Mouse (Mus musculus) embryo, embryonic 10.5 days (tissue): ENCODE results near the gene Mogat2.

Experiments
- DNase-seq: peaks from one replicate; pipeline ENCODE4 v3.0.0-alpha.2; 2015; ENCODE audit warnings: low spot score

The Mogat2 gene

DNA sequence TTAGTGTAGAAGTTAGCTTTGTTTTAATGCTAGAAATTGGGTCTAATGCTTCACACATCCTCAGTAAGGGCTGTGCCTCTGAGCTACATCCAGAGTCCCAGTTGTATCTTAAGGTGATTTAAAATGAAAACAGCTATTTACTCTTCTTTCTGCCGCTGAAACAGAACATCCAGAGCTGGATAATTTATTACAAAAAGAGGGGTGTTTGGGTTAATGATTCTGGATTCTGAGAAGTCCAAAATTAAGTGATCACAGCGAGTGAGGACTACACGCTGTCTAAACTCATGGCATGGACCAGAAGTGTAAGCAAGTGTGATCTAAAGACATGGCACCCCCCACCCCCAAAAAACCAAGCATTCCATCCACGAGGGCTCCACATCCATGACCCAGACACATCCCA, 44.5 kb downstream of the Mogat2 start:
- no peak for DNase-seq

DNA sequence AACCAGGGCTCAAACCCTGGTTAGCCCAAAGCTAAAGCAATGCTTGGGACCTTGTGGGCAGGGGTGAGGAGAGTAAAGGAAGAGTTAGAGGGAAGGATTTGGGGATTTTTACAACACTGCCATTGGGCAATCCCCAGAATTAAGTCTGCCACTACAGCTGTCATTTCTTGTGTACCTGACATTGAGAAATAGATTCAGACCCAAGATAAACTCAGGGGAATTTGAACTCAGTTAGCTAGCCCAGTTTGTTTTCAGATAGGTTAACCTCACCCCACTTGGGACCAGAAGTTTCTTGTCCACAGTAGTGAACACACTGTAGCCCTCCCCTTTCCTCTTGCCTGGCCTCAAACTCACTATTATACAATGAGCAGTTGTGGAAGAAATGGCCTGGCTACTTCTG, 47.0 kb downstream of the Mogat2 start:
- no peak for DNase-seq

DNA sequence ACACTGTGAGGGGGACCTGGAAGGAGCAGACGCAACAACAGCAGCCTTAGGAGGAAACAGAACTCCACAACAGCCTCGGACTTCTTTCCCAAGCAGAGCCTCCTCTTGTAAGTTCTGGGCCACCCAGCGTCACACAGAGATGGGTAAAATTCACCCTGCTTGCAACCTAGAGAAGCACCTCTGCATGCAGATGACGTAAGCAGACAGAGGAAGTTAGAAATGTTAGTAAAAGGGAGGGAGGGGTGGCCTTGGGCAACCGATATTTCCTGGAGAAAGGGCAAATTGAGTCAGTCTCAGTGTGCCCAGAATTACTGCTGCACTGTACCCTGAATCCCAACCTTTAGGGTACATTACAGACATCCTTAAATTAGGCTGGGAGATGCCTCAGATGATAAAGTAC, 48.5 kb downstream of the Mogat2 start:
- no peak for DNase-seq

DNA sequence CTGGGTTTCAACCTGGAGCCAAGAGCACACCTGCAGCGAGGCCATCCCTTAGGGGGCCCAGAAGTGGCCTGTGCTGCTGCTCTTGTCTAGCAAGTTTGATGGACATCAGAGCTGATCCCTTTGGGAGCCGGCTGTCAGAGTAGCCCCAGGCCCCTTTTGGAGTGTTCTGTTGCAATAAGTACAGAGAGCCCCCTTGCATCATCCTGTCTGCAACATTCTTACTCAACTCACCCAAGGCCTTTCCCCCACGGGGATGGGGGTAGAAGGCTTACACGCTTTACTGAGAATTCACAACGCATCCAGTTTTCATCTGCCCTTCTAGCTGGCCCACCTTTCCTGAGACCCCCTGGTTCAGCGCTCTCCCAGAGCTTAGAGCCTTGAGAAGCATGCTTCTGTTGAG, 49.8 kb downstream of the Mogat2 start:
- no peak for DNase-seq

DNA sequence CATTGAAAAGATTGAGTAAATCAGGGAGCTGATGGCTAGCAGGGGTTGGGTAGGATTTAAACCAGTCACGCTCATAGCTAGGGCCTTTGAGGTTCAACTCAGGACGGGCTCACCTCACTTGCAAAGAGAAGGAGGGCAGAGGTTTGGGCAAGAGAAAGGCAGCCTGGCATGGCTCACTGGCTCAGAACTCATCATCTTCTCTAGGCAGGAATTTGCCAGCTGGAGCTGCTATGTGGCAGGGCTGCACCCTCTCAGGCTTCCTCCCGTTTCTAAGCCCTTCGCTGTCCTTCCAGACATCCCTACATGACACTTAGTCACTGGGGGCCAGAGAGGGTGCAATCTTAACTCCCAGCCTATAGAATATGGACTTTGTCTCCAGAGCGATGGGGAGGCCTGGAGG, 51.0 kb downstream of the Mogat2 start:
- DNase-seq = no peak

DNA sequence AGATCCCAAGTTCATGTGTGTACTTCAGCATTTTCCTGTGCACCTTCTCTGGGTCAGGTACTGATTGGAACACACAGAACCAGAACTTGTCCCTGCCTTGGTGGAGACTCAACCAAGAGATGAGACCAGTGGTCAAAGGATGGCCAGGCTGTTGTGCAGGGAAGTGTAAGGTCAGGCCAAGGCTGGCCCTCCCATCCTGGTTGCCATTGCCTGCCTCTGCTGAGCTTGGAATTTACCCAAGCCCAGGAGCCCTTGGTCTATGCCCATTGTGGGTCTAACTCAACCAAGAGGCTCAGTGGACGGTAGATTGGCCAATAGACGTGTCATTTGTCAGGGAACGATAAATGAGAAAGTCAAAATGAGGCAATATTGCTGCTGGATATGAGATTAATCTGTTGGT, 53.0 kb downstream of the Mogat2 start:
- DNase-seq = no peak

DNA sequence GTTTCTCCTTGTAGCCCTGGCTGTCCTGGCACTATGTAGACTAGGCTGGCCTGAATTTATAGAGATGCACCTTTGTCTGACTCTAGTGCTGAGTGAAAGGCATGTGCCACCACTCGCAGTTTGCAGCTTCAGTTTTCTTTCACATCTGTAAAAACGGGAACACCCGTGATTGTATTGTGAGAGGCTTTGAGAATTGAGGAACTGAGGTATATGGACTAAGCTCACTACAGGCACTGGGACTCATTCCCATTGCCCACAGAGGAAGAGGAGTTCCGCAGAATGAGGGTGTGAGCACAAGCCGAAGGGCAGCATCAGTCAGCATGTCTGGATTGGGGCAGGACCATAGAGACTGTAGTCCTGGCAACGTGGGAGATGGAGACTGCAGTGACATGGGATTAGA, 54.7 kb downstream of the Mogat2 start:
- DNase-seq = no peak

DNA sequence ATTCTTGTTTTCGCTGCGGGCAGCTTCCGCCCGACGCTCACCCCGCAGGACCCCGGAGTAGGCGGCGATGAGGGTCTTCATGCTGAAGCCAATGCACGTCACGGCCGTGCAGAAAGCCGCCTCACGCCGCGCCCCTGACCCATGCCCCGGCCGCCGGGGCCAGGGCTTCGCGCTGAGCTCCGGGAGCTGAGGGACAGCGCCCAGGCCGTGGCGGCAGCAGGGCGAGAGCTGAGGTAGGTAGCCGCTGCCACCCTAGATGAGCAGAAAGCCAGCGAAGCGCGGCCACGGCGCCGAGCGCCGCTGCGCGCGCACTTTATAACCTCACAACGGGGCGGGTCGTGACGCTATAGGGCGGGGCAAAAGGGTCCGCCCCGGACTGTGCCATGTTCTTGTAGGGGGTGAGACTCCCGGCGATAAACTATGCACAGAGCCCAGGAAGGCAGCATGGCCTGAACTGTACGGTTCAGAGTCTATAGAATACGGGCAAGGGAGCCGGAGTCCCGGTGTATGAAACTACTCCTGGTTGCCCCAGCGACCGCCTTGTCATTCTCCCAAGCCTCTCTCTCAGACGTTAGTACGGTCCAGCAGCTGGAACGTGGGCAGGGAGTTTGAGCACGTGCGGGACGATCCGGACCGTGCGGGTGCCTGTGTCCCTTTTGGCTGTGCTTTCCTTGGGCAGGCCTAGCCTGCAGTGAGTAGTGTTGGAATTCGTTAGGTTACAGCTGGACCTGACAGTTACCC, 55.8 kb downstream of the Mogat2 start, which contains the start of gene Dgat2:
Dgat2 (minus strand) TSS at position 288 of the 741 bp plus-strand sequence.
- peak; percentile 92 for DNase-seq

DNA sequence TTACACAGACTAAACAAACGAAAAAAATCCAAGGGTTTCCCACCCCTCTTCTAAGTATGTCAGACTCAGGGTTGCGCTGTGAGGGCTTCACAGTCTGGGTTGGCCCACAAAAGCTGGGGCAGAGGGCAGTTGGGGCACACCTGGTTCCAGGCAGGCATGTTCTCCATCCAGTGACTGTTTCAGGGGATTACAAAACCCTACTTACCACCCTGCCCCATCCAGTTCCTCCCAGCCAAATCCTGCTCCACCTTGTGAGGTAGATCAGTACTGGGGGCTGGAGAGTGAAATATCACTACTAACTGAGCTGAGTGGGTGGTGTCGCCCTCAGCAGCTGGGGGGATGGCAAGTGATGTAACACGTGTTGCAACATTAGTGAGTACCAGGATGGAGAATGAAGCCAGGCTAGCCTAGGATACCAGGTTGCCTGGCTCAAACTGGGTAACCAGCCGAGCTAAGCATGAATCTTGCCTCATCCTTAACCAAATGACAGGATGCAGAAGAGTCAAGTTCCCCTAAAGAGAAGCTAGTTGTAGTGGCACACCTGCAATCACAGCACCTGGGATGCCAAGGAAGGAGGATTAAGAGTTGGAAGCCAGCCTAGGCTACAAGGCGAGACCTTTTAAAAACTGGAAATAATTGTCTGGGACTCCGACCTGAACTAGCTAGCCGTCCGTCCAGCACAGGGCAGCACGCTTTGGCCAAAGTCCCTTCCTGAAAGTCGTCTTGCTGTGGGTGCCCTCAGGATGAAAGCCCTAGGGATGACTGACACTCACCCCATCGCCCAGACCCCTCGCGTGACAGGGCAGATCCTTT, 56.6 kb downstream of the Mogat2 start:
- DNase-seq = peak; percentile 4

DNA sequence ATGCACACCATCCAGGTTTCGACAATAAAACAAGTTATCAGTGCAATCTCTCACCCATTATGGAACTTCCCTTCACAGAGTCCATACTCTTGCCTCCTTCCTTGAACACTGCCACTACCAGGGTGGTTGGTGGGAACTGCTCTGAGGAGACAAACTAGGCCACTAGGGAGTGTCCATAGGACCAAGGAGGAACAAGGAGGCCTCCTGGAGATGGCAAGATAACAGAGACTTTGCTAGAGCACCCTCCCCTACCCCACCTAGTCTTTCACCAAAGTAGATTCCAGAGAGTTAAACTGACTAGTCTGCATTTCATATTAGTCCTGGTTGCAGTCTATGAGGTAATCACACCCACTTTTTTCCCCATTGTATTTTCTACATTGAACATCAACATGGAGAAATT, 58.3 kb downstream of the Mogat2 start:
- no peak for DNase-seq

DNA sequence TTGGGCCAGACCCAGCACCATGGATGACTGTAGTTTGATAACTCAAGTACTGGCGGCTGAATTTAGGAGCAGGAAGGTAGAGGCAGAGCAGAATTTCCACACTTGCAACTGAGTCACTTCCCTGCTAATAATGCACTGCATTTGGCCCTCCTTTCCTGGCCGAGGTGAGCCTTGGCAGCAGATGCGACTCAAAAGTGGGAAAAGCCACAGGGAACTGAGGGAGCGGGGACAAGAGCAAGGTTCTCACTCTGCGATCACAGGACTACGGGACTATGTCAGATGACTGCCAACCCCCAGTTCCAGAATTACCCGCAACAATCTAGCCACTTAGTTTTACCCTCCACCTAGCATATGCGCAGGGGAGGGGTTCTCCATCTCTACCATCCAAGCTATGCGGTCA, 59.1 kb downstream of the Mogat2 start:
- no peak for DNase-seq

DNA sequence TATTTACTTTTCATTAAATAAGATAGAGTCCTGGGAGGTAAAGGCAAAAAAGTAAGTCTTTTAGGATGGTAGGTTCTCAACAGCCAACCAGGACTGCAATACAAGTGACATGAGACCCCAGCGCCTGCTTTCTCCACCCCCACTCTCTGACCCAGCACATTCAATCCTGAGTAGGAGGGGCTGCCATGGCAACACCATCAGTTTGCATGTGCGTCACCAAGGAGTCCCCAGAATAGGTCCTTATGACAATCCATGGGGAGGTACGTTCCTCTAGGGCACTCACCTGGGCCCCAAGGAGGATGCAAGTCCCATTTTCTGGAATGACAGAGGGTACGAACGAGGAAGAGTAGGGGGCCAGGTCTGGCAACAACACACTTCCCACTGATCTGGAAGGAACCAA, 61.0 kb downstream of the Mogat2 start:
- no peak for DNase-seq

DNA sequence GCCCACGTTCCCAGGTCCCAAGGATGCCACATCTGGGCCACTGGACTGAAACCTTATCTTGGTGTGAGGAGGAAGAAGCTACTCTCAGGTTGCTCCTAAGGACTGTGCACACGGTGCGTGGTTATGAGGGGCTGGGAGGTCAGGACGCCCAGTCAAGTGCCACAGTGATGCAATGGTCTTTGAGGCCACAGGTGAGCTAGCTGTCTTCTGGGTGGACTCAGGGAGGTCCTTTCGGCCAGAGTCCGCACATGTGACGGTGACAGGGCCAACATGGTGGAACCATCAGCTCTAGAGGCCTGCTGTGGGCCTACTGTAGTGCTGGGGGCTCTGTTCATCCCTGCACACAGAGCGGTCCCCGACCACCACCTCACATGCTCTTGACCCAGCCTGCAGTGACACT, 62.8 kb downstream of the Mogat2 start:
- DNase-seq = no peak

DNA sequence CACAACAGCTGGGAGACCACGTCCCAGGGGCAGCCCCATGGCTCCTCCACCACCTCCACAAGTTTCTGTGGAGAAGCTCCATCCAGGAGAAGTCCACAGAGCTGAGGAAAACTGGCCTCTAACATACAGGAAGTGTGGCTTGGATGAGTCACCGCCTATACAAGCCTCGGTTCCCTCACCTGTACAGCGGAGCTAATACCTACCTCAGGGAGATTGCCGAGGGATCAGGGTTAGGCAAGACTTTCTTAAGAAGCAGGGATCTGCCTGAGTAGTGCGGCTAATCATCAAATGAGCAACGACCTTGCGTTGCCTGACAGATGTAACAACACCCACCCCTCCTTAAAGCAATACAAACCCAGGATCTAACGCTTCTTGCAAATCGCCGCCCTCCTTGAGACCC, 63.3 kb downstream of the Mogat2 start:
- no peak for DNase-seq

DNA sequence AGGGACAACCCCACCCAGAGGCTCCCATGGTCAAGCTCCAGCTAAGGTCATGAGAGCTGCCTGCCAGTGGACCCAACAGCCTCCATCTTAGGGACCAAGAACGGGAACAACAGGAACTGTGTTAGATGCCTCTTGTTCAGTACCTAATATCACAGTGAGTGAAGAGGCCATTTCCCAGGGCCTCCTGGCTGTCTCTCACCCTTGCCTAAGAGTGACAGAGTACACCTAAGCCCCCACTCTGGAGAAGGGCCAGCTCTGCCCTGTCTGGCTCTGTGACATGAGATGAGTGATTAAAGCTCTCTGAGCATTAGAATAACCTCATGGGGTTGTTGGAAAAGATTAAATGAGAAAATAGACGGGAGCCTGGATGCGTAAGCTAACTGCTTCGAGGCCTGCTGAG, 64.4 kb downstream of the Mogat2 start:
- DNase-seq = no peak

DNA sequence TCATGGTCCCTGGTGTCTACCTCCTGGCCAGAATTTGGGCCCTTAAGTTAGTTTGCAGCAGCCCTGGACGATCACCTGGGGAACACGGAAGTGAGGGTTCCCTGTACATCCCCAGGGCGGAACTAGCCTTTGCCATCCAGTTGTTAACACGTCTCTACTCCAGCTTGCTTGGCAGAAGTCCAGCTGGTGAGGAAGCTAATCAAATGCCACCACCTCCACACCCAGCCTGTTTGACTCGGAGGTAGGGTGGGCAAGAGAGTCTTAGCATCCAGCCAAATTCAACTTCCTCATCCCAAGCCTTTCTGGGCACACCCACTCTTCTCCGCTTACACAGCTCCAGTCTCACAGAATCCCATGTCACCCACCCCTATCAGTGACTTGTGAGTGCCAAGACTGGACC, 65.5 kb downstream of the Mogat2 start:
- DNase-seq = no peak

DNA sequence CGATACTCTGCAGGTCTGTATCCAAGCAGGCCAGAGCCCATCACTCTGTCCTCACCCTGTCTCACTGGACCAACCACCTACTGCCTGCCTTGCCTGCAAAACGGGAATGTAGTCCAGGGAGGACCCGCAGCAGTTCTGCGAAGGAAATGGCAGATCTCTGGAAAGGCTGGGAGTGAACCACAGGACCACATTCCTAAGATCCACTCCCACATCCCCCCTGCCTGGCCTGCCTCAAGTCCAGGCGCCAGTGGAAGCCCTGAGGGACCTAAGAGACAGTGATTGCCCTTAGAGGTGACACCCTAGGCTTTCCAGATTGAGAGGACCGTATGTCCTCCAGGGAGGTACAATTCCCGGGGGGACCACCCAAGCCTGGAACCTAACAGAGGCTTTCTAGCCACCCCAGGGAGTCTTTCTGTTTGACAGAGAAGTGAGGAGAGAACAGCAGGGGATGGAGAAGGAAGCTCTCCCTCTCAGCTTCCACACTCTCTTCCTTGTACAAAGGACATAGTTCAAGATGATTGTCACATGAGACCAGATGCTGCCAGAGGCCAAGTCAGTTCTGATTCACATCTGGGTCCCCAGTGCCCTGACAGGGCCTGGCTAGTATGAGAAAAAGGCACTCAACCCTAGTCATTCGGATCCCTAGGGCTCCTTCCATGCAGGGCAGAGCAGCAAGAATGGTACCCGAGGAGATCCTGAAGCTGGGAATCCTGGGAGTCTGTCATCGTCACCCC, 66.5 kb downstream of the Mogat2 start:
- no peak for DNase-seq

DNA sequence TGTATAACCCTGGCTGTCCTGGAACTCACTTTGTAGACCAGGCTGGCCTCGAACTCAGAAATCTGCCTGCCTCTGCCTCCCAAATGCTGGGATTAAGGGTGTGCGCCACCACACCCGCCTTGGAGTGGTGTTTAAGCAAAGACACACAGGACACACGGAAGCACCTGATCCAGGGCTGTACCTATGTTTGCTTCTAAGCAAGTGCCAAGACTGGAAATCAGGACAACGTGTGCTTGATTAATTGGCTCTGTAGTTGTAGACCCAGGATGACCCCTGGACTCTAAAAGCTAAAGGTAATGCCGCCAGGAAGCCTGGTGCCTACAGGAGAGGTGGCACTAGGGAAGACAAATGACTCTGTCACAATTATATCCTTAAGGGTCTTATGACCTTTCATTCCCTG, 67.9 kb downstream of the Mogat2 start:
- no peak for DNase-seq

DNA sequence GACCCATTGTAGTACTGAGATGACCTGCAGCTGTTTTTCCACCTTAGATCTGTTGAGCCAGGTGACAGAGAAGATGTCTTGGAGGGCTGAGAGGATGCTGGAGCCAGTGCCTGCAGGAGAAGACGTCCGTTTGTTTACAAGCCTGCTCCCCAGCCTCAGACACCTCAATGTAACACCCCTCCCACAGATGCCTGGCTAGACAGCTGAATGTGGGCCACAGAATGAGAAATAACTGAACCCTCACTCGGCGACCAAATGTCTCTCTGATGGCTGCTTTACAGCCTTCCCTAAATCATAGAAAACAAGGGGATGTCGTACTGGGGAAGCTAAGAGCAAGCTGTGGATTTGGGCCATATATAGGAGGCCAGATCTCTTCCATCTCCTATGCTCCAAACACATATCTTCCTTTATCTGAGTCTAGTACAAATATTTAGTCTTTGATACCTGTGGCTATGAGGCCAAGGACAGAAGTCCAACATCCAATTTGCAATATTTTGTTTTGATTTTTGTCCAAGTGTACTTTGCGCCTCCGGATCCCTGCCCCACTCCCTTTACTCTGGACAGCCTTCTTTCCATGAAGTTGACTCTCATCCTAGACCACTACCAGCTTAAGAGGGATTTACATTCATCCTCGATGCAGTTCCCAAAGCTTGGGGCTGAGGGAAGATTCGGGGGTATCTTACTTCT, 68.6 kb downstream of the Mogat2 start:
- DNase-seq = no peak
